In the genomic region with DNA sequence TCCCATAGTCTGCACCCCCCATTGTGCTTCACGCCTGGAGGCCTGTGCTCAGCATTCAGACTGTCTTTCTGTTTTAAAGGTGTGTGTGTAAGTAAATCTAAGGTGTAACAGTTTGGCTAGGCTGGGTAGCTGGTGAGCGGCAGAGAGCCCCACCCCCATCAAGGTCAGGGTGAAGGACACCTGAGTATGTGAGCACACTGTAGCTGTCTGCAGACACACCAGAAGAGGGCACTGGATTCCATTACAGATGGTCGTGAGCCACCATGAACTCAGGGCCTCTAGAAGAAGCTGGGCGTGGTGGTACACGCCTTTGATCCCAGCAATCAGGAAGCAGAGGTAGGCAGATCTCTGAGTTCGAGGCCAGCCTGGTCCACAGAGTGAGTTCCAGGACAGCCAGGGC, we compare ENCODE assay signal across 22 mouse cellular contexts. TPM values are rescaled to one million over a fixed set of nuclear protein-coding genes. Genes with fewer than 3 reads are reported as not detected.
"Had no signal": no experiment of that assay in that cellular context is flagged by ENCODE, and none has a peak within 500 bp of the region (broad histone marks: within the 10 kb centered on the region; RNA-seq: fewer than 3 reads in every experiment).

No protein-coding gene starts in this region.

- H3K4me2 ChIP-seq: liver, embryonic 13.5 days; midbrain, embryonic 12.5 days; midbrain, embryonic 15.5 days; neural tube, embryonic 13.5 days; stomach, embryonic 15.5 days had no signal

- DNase-seq: kidney, adult 11 months; kidney, adult 8-10 months; kidney, postnatal 14 days; kidney, postnatal 4 days; layer of hippocampus, adult 9-11 months; layer of hippocampus, postnatal 36 days; liver, embryonic 13.5 days; lung, adult 2 months; lung, postnatal 14 days; lung, postnatal 4 days; retina, postnatal 1 day; right cerebral cortex, postnatal 25 days; spleen, adult 18-20 months; thymus, adult 18-20 months; thymus, postnatal 25 days had no signal

- H3K27me3 ChIP-seq: liver, embryonic 13.5 days; midbrain, embryonic 15.5 days; neural tube, embryonic 13.5 days; stomach, embryonic 15.5 days had no signal

- H3K9me3 ChIP-seq: liver, embryonic 13.5 days; midbrain, embryonic 12.5 days; midbrain, embryonic 15.5 days; neural tube, embryonic 13.5 days; stomach, embryonic 15.5 days had no signal

- H3K36me3 ChIP-seq: liver, embryonic 13.5 days; midbrain, embryonic 12.5 days; midbrain, embryonic 15.5 days; neural tube, embryonic 13.5 days; stomach, embryonic 15.5 days had no signal

- H3K27ac ChIP-seq: left cerebral cortex, adult 2 months; liver, embryonic 13.5 days; midbrain, embryonic 12.5 days; midbrain, embryonic 15.5 days; neural tube, embryonic 13.5 days; stomach, embryonic 15.5 days had no signal

- H3K4me1 ChIP-seq: stomach, embryonic 15.5 days had no signal

- H3K4me3 ChIP-seq: left cerebral cortex, adult 2 months; liver, embryonic 13.5 days; midbrain, embryonic 12.5 days; midbrain, embryonic 15.5 days; neural tube, embryonic 13.5 days; stomach, embryonic 15.5 days had no signal

- ATAC-seq: midbrain, embryonic 15.5 days had no signal

- H3K9ac ChIP-seq: liver, embryonic 13.5 days; midbrain, embryonic 12.5 days; midbrain, embryonic 15.5 days; neural tube, embryonic 13.5 days; stomach, embryonic 15.5 days had no signal

RNA-seq across cellular contexts. Expression of a gene that starts 2.5 kb away (rescaled TPM):
- polyA plus RNA-seq: liver, adult 2 months had no signal

RNA-seq across cellular contexts. Expression of a gene that starts 40.9 kb away (rescaled TPM):
- polyA plus RNA-seq: liver, adult 2 months; liver, embryonic 13.5 days; liver, embryonic 16.5 days had no signal
